Mouse (Mus musculus) left cerebral cortex, postnatal 36 days (tissue): ENCODE measurements around the gene Gucy2g. TPM values are rescaled to one million over a fixed set of nuclear protein-coding genes. Genes with fewer than 3 reads are reported as not detected.
A peak's percentile ranks its signal among the peaks of the same experiment; 100 is the strongest.

ENCODE experiments used
- microRNA-seq: library from miRNA; unstranded; fragments of <30 nt; microRNA quantifications from one replicate; pipeline ENCODE4 v1.2.0, GENCODE M21; 2022
- total RNA-seq, 2 experiments: library from RNA; stranded (reverse); gene quantifications; 2 replicates each; pipeline ENCODE4 v1.2.3; 2021

The Gucy2g gene
- total RNA-seq, 2 experiments from 2014 or later: 2.6 to 3.6 TPM

Small RNA genes lying within 50 kb of the gene (microRNA-seq; reads per million reads assigned to microRNA genes)
- gene Mir6715: 3.3 reads per million, percentile 7 among the genes with 10 or more reads in this experiment

Other genes starting within 250 kb of the Gucy2g start
- 10 to 100 TPM; 42.0 to 43.0 TPM for gene Gpam, start 114.0 kb downstream of the Gucy2g start, total RNA-seq
- not detected for gene Tectb, start 60.5 kb downstream of the Gucy2g start, total RNA-seq
- gene Acsl5, start 10.7 kb upstream of the Gucy2g start, total RNA-seq: 10 to 100 TPM; 45.1 to 51.6 TPM
- gene Zdhhc6, start 74.8 kb upstream of the Gucy2g start, total RNA-seq: 10 to 100 TPM; 26.1 to 29.0 TPM
- gene Vti1a, start 75.1 kb upstream of the Gucy2g start, total RNA-seq: 10 to 100 TPM; 63.9 to 67.3 TPM